Mouse (Mus musculus): ENCODE measurements around the gene Map3k20.

DNA sequence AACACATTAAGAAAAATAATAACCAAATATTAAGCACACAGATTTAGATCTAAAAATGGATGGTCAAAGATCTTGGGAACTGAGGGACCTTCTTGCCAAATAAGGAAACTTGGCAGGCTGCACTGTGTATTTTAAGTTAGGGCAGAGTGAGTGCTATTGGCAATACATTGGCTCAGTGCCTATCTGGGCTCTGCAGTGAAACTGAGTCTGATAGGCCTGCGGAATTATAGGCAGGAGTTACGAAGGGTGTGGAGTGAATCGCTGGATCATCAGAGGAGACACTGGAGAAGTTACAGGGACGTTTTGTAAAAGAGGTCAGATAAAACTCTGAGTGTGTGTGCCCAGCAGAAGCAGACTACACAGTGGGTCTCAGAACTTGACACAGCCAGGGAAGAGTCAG lies 1.7 kb downstream of the Map3k20 start:
- TF ChIP-seq POLR2A (IDR thresholded peaks at IDR 0.05; ENCODE audit: borderline replicate concordance, extremely low read depth, low read depth, low read length) (no peak), CTCF (IDR thresholded peaks at IDR 0.05; ENCODE audit: insufficient read depth, low read length) (no peak)

All from lung, adult 2 months (tissue).